Mouse (Mus musculus) kidney, postnatal 36 days (tissue): ENCODE results near the gene Klri1.
"Not testable (repeated sequence)": the region's sequence is repeated elsewhere in the genome, so short reads cannot be mapped to it uniquely, and the experiment has no call there.

Experiments
- DNase-seq, 2 experiments: peaks; one replicate each; pipeline ENCODE4 v3.0.0; 2021 to 2022; ENCODE audit warnings: mixed read lengths in 2 of 2

Klri1 gene

GRCm38 (mm10) chr6:129717032-129717431 lies at the start of gene Klri1:
Klri1 (minus strand) TSS chr6:129717132.
- DNase-seq, result no peak

DNA sequence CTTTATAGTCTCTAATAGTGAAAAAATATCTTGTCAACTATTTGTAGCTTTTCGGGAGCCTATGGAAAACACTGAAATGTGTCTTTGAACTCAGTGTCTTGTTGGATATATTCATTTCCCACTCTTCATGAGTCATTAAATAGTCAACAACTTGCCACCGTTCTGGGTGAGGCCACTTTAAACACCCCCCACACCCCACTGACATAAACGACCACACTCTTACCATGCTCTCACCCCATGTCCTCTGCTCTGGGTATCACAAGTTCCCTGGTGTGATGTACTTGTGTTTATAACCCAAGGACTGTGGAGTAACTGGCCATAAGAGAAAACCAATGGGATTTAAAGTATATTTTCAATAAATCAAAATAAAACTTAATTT lies 30.7 kb upstream of the Klri1 start:
- DNase-seq, result no peak

- DNase-seq, result no peak
These were observed 30.2 kb upstream of the Klri1 start for GRCm38 (mm10) chr6:129747016-129747653.

- no peak for DNase-seq
These were observed 29.2 kb upstream of the Klri1 start for GRCm38 (mm10) chr6:129746151-129746550.

GRCm38 (mm10) chr6:129740069-129740721 lies 23.3 kb upstream of the Klri1 start, which contains the start of gene Klri2:
Klri2 (minus strand) TSS chr6:129740484.
- no peak for DNase-seq

- no peak for DNase-seq
These were observed 19.5 kb upstream of the Klri1 start for GRCm38 (mm10) chr6:129736414-129736813.

- no peak for DNase-seq
These were observed 10.3 kb upstream of the Klri1 start for GRCm38 (mm10) chr6:129727237-129727636.

DNA sequence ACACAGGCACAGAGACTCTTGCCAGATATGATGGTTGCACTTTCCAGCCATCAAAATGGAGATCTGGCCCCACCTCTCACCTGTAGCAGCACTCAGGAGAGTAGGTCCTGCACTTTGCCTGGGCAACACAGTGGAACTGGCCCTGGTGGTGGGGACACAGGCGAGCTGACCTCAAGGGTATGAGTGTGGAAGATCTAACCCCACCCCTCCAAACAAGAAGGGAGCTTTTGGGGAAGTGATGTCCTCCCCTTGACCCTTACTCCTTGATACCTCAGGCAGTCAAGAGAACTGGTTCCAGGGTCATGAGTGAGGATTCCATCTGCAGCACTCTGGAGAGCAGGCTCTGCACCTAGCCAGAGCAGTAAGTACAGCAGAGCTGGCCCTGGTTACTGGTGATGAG lies 4.5 kb upstream of the Klri1 start:
- DNase-seq, result no peak

GRCm38 (mm10) chr6:129720487-129720886 lies 3.6 kb upstream of the Klri1 start:
- no peak for DNase-seq

DNA sequence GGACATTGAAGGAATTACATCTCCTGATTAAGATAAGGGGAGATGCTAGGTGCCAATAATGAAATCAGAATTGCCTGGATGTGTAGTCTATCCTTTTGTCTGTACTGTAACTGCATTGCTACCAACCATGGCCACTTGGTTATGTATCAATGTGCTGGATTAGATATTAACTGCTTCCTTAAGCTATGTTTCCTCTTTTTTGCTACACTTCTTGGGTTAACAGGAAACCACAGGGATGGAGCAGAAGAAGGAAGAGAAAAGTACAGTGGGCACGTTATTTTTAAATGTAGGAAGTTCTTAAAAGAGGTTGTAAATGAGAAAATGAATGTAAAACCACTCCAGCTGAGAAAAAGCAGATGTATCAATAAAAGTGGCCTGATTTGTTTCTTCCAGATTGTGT lies 3.4 kb downstream of the Klri1 start:
- no peak for DNase-seq

GRCm38 (mm10) chr6:129691436-129691835 lies 25.5 kb downstream of the Klri1 start:
- DNase-seq, result not testable (repeated sequence)

DNA sequence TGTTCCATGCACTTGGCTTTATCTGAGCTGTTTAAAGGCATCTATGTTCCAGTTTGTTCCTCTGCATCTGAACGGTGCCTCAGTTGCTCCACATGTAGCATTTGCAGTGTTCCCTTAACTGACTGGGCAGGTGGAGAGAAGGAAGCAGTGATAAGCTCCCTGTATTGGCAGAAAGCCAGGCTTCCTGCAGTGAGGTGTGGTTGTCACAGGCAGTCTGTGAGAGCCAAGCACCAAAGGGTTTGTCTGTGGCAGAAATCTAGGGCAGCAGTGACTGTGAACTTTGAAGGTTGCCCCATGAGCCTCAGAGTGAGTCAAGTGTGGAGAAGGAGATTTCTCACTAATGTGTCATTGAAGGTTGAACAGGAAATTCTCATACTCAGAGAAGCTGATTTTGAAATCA lies 36.6 kb downstream of the Klri1 start:
- peak; percentile 0 to 1 for DNase-seq

GRCm38 (mm10) chr6:129678873-129679272 lies 38.1 kb downstream of the Klri1 start, which contains the start of gene Klrc1:
Klrc1 (minus strand) TSS chr6:129678973.
- no peak for DNase-seq

DNA sequence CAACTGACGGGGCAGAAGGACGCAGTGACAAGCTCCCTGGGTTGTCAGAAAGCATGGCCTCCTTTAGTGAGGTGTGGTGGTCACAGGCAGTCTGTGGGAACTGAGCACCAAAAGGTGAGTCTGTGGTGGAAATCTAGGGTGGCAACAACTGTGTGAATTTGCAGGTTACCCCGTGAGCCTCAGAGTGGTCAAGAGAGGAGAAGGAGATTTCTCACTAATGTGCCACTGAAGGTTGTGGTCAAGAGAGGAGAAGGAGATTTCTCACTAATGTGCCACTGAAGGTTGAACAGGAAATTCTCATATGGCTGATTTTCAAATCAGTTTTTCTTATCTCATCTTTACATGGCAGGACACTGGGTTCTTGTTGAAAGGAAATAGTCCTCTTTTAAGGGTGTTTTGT lies 55.6 kb downstream of the Klri1 start:
- DNase-seq, result not testable (repeated sequence)

DNA sequence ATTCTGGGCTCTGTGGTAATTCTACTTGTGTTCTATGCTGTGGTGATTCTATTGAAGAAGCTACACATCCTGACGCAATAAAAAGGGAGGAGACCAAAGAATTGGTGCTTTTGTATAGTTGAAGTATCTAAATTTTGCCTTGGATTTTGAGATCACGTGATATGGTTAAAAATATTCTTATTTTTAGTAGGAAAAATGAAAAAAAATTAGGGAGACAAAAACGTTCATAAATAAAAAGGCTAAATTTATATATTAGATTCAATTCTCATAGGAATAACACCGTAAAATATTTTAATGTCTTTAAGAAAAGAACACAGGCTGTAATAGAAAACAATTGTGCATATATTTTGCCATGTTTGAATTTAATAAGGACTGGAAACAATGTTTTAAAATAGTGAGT lies 56.3 kb downstream of the Klri1 start, which contains the start of gene Klrc2:
Klrc2 (minus strand) TSS at position 101 of the 400 bp plus-strand sequence.
- DNase-seq, result not testable (repeated sequence)
